Mouse (Mus musculus) frontal cortex, adult (tissue): ENCODE measurements at regions not wholly inside any gene's neighbourhood (a gene's known extent, or its start where the extent isn't known, plus 50 kb on each side); places are given as distances from the start of the nearest gene placed in this dataset.

Source experiments
- ATAC-seq: cut with Nextera tagmentation; 2 replicates; pipeline ENCODE4 v1.9.2; 2017; ENCODE audit warnings: mild to moderate bottlenecking, moderate library complexity, mixed read lengths; ENCODE audit not compliant: low TSS enrichment

GRCm38 (mm10) chr2:56025059-56025458, 589.3 kb downstream of the Kcnj3 start:
- peak; percentile 85 for ATAC-seq

GRCm38 (mm10) chr2:56028958-56029357, 593.2 kb downstream of the Kcnj3 start:
- no peak for ATAC-seq
